Mouse (Mus musculus) granulocyte monocyte progenitor cell, adult 5-6 weeks (primary cell): ENCODE measurements around the gene Ccdc173. TPM values are rescaled to one million over a fixed set of nuclear protein-coding genes. Genes with fewer than 3 reads are reported as not detected.

Experiments
- total RNA-seq, 2 experiments: library from RNA; stranded (forward) in 1 of 2; stranded (reverse) in 1 of 2; fragments of 200-712, 200-1000 nt in 1 of 2; fragments of >200 nt in 1 of 2; fragmentation: Nextera tagmentation in 1 of 2; gene quantifications; 2 replicates each; pipeline ENCODE4 v1.2.3; 2014 to 2017

Ccdc173 gene
- total RNA-seq, 2 experiments from 2014 or later: 1.8 to 3.0 TPM

Other genes starting within 250 kb of the Ccdc173 start
- not detected in 2 replicates for gene Lrp2, start 203.5 kb downstream of the Ccdc173 start, total RNA-seq (2014; fragmentation: Nextera tagmentation)
- gene Lrp2, start 203.5 kb downstream of the Ccdc173 start, total RNA-seq (2017): 0.22 TPM in 1 of 2 replicates, not detected in the other
- 18.0 and 19.5 TPM in 2 replicates for gene Bbs5, start 142.4 kb downstream of the Ccdc173 start, total RNA-seq (2014; fragmentation: Nextera tagmentation)
- gene Bbs5, start 142.4 kb downstream of the Ccdc173 start, total RNA-seq (2017): 5.2 and 8.7 TPM in 2 replicates
- gene Klhl41, start 119.5 kb downstream of the Ccdc173 start, total RNA-seq (2014; fragmentation: Nextera tagmentation): not detected in 2 replicates
- gene Klhl41, start 119.5 kb downstream of the Ccdc173 start, total RNA-seq (2017): 0.09 and 0.26 TPM in 2 replicates
- 16.4 and 19.6 TPM in 2 replicates for gene Fastkd1, start 76.1 kb downstream of the Ccdc173 start, total RNA-seq (2014; fragmentation: Nextera tagmentation)
- 14.3 and 16.8 TPM in 2 replicates for gene Fastkd1, start 76.1 kb downstream of the Ccdc173 start, total RNA-seq (2017)
- 89.5 and 93.1 TPM in 2 replicates for gene Ppig, start 67.0 kb downstream of the Ccdc173 start, total RNA-seq (2014; fragmentation: Nextera tagmentation)
- 97.5 and 111 TPM in 2 replicates for gene Ppig, start 67.0 kb downstream of the Ccdc173 start, total RNA-seq (2017)
- gene Phospho2, start within 50 bp of the Ccdc173 start, total RNA-seq (2014; fragmentation: Nextera tagmentation): 18.5 and 27.8 TPM in 2 replicates
- gene Phospho2, start within 50 bp of the Ccdc173 start, total RNA-seq (2017): 17.8 and 24.1 TPM in 2 replicates
- gene Klhl23, start 32.4 kb upstream of the Ccdc173 start, total RNA-seq (2014; fragmentation: Nextera tagmentation): 10.8 and 14.6 TPM in 2 replicates
- 31.5 and 33.6 TPM in 2 replicates for gene Klhl23, start 32.4 kb upstream of the Ccdc173 start, total RNA-seq (2017)
- 279 TPM in 2 replicates for gene Ssb, start 72.0 kb upstream of the Ccdc173 start, total RNA-seq (2014; fragmentation: Nextera tagmentation)
- 479 and 601 TPM in 2 replicates for gene Ssb, start 72.0 kb upstream of the Ccdc173 start, total RNA-seq (2017)
- gene Mettl5, start 96.0 kb upstream of the Ccdc173 start, total RNA-seq (2014; fragmentation: Nextera tagmentation): 21.1 and 28.7 TPM in 2 replicates
- gene Mettl5, start 96.0 kb upstream of the Ccdc173 start, total RNA-seq (2017): 46.0 and 48.8 TPM in 2 replicates
- 35.2 and 40.8 TPM in 2 replicates for gene Ubr3, start 107.7 kb upstream of the Ccdc173 start, total RNA-seq (2014; fragmentation: Nextera tagmentation)
- 33.3 and 41.9 TPM in 2 replicates for gene Ubr3, start 107.7 kb upstream of the Ccdc173 start, total RNA-seq (2017)
- gene Myo3b, start 249.6 kb upstream of the Ccdc173 start, total RNA-seq (2014; fragmentation: Nextera tagmentation): not detected in 2 replicates
- not detected in 2 replicates for gene Myo3b, start 249.6 kb upstream of the Ccdc173 start, total RNA-seq (2017)